Mouse (Mus musculus): ENCODE results near the gene Atp8b5. TPM values are rescaled to one million over a fixed set of nuclear protein-coding genes. Genes with fewer than 3 reads are reported as not detected.

The Atp8b5 gene
- total RNA-seq, 1 experiment = 0.89 TPM

DNA sequence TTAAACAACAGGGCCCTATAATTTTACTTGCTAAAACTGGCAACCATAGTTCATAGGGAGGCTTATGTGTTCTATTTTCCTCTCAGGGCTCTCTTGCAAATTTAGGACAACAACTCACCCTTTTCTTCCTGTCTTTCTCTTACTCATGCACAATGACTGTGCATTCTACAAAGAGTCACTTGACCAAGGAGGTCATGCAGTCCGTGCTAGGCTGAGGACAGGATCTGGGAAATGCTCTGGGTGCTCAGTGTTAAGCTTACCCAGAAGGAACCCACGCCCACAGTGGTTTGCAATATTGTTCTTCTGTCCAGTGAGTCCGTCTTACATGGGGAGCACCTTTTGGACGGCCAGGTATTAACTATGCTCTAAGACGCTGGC is 117.1 kb downstream of the Atp8b5 start:
- Histone ChIP-seq H3K9me3 (ENCODE audit: control insufficient read depth, insufficient read depth, low read depth, low read length) (no peaks in the 10 kb centered on the region), H3K4me1 (ENCODE audit: control insufficient read depth in 2 of 2, insufficient read depth in 2 of 2, low read length in 2 of 2, poor library complexity in 1 of 2) (peaks cover 3 to 6% of the 10 kb centered on the region in 2 experiments; a peak in 3 of 4 replicates), H3K27ac (ENCODE audit: insufficient read depth, low read depth, low read length, poor library complexity, severe bottlenecking) (no peak overlapping the region), H3K4me3 (ENCODE audit: insufficient read depth in 1 of 2, low read depth in 1 of 2, low read length in 2 of 2, poor library complexity in 1 of 2, severe bottlenecking in 1 of 2) (no peak overlapping the region), H3K9ac (ENCODE audit: insufficient read depth, low read depth, low read length, poor library complexity, severe bottlenecking) (no peak overlapping the region), H3K36me3 (ENCODE audit: control insufficient read depth, insufficient read depth, low read length, poor library complexity, severe bottlenecking) (no peaks in the 10 kb centered on the region)
- DNase-seq (ENCODE audit: low read depth, low spot score) = no peak
- in situ Hi-C loops (cut with MboI; ENCODE audit: low sequenced_read_pairs in 2 of 2, unreplicated experiment in 2 of 2) = no loop called here
- TF ChIP-seq ZNF384 (IDR thresholded peaks at IDR 0.05; ENCODE audit: low read depth, low read length) (no peak), ZC3H11A (IDR thresholded peaks at IDR 0.05; ENCODE audit: borderline replicate concordance, low read depth, low read length) (no peak), MAFK (IDR thresholded peaks at IDR 0.05; ENCODE audit: insufficient read depth, low read depth, low read length) (no peak), CHD2 (IDR thresholded peaks at IDR 0.05; ENCODE audit: low read depth, low read length) (no peak), HCFC1 (IDR thresholded peaks at IDR 0.05; ENCODE audit: borderline replicate concordance, insufficient read depth, low read length) (no peak)

DNA sequence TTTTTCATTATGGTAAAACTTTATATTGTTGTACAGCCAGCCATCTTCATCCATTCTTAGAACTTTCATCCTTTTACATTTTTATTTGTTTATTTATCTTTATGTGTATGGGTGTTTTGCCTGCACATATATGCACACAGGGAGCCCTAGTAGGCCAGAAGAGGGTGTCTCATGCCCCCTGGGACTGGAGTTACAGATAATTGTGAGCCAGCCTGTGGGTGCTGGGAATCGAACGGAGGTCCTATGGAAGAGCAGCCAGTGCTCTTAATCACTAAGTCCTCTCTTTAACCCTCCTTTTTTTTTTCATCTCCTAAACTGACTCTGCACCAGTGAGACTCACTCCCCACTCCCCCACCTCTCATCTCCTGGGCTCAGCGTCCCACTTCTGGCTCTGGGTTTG is 117.6 kb downstream of the Atp8b5 start:
- H3K36me3 ChIP-seq (ENCODE audit: control insufficient read depth, insufficient read depth, low read length, poor library complexity, severe bottlenecking) = no peaks in the 10 kb centered on the region
- no peak for TF ChIP-seq HCFC1 (IDR thresholded peaks at IDR 0.05; ENCODE audit: borderline replicate concordance, insufficient read depth, low read length)
- no peak for TF ChIP-seq CHD2 (IDR thresholded peaks at IDR 0.05; ENCODE audit: low read depth, low read length)
- no peak for TF ChIP-seq ZC3H11A (IDR thresholded peaks at IDR 0.05; ENCODE audit: borderline replicate concordance, low read depth, low read length)
- no peak for TF ChIP-seq ZNF384 (IDR thresholded peaks at IDR 0.05; ENCODE audit: low read depth, low read length)
- no peak for TF ChIP-seq MAFK (IDR thresholded peaks at IDR 0.05; ENCODE audit: insufficient read depth, low read depth, low read length)
- H3K4me3 ChIP-seq (ENCODE audit: insufficient read depth in 1 of 2, low read depth in 1 of 2, low read length in 2 of 2, poor library complexity in 1 of 2, severe bottlenecking in 1 of 2) = no peak overlapping the region
- H3K9ac ChIP-seq (ENCODE audit: insufficient read depth, low read depth, low read length, poor library complexity, severe bottlenecking) = no peak overlapping the region
- H3K9me3 ChIP-seq (ENCODE audit: control insufficient read depth, insufficient read depth, low read depth, low read length) = no peaks in the 10 kb centered on the region
- DNase-seq (ENCODE audit: low read depth, low spot score) = no peak
- peaks cover 3 to 6% of the 10 kb centered on the region in 2 experiments; a peak in 3 of 4 replicates for H3K4me1 ChIP-seq (ENCODE audit: control insufficient read depth in 2 of 2, insufficient read depth in 2 of 2, low read length in 2 of 2, poor library complexity in 1 of 2)
- H3K27ac ChIP-seq (ENCODE audit: insufficient read depth, low read depth, low read length, poor library complexity, severe bottlenecking) = no peak overlapping the region
- in situ Hi-C loops (cut with MboI; ENCODE audit: low sequenced_read_pairs in 2 of 2, unreplicated experiment in 2 of 2) = no loop called here

- no peaks in the 10 kb centered on the region for H3K36me3 ChIP-seq (ENCODE audit: control insufficient read depth, insufficient read depth, low read length, poor library complexity, severe bottlenecking)
- TF ChIP-seq MAFK (IDR thresholded peaks at IDR 0.05; ENCODE audit: insufficient read depth, low read depth, low read length) (no peak), CHD2 (IDR thresholded peaks at IDR 0.05; ENCODE audit: low read depth, low read length) (no peak), ZNF384 (IDR thresholded peaks at IDR 0.05; ENCODE audit: low read depth, low read length) (no peak), ZC3H11A (IDR thresholded peaks at IDR 0.05; ENCODE audit: borderline replicate concordance, low read depth, low read length) (no peak), HCFC1 (IDR thresholded peaks at IDR 0.05; ENCODE audit: borderline replicate concordance, insufficient read depth, low read length) (no peak)
- H3K27ac ChIP-seq (ENCODE audit: insufficient read depth, low read depth, low read length, poor library complexity, severe bottlenecking) = no peak overlapping the region
- in situ Hi-C loops (cut with MboI; ENCODE audit: low sequenced_read_pairs in 2 of 2, unreplicated experiment in 2 of 2) = no loop called here
- no peak overlapping the region for H3K4me3 ChIP-seq (ENCODE audit: insufficient read depth in 1 of 2, low read depth in 1 of 2, low read length in 2 of 2, poor library complexity in 1 of 2, severe bottlenecking in 1 of 2)
- peaks cover 3 to 11% of the 10 kb centered on the region in 2 experiments; a peak in 3 of 4 replicates for H3K4me1 ChIP-seq (ENCODE audit: control insufficient read depth in 2 of 2, insufficient read depth in 2 of 2, low read length in 2 of 2, poor library complexity in 1 of 2)
- no peaks in the 10 kb centered on the region for H3K9me3 ChIP-seq (ENCODE audit: control insufficient read depth, insufficient read depth, low read depth, low read length)
- H3K9ac ChIP-seq (ENCODE audit: insufficient read depth, low read depth, low read length, poor library complexity, severe bottlenecking) = no peak overlapping the region
- no peak for DNase-seq (ENCODE audit: low read depth, low spot score)
Observed at GRCm38 (mm10) chr4:43386932-43387331, 120.0 kb downstream of the Atp8b5 start.

DNA sequence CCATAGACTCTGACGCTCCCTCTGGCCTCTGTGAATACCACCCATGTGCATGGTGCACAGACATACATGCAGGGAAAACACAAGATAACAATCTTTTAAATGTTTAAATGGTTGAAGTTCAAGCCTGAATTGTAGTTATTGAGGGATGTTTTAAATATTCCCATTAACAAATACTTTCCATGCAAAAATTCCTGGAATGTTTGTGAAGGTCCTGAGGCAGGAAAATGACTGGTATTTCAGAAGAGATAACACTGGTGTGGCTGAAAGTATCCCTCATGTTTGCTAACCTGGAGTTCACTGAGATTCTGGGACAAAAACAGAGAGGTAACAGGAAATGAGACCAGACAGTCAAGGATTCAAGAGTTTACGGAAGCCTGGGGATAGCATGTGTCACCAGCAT is 122.4 kb downstream of the Atp8b5 start:
- DNase-seq (ENCODE audit: low read depth, low spot score) = no peak
- in situ Hi-C loops (cut with MboI; ENCODE audit: low sequenced_read_pairs in 2 of 2, unreplicated experiment in 2 of 2) = no loop called here
- H3K27ac ChIP-seq (ENCODE audit: insufficient read depth, low read depth, low read length, poor library complexity, severe bottlenecking) = no peak overlapping the region
- TF ChIP-seq HCFC1 (IDR thresholded peaks at IDR 0.05; ENCODE audit: borderline replicate concordance, insufficient read depth, low read length) (no peak), MAFK (IDR thresholded peaks at IDR 0.05; ENCODE audit: insufficient read depth, low read depth, low read length) (no peak), ZNF384 (IDR thresholded peaks at IDR 0.05; ENCODE audit: low read depth, low read length) (no peak), CHD2 (IDR thresholded peaks at IDR 0.05; ENCODE audit: low read depth, low read length) (no peak)
- H3K9ac ChIP-seq (ENCODE audit: insufficient read depth, low read depth, low read length, poor library complexity, severe bottlenecking) = no peak overlapping the region
- peaks cover 0 to 7% of the 10 kb centered on the region in 2 experiments; a peak in 2 of 4 replicates for H3K4me1 ChIP-seq (ENCODE audit: control insufficient read depth in 2 of 2, insufficient read depth in 2 of 2, low read length in 2 of 2, poor library complexity in 1 of 2)
- no peaks in the 10 kb centered on the region for H3K9me3 ChIP-seq (ENCODE audit: control insufficient read depth, insufficient read depth, low read depth, low read length)
- no peaks in the 10 kb centered on the region for H3K36me3 ChIP-seq (ENCODE audit: control insufficient read depth, insufficient read depth, low read length, poor library complexity, severe bottlenecking)
- H3K4me3 ChIP-seq (ENCODE audit: insufficient read depth in 1 of 2, low read depth in 1 of 2, low read length in 2 of 2, poor library complexity in 1 of 2, severe bottlenecking in 1 of 2) = no peak overlapping the region
